Mouse (Mus musculus) splenic B cell, adult 2 months (primary cell): ENCODE measurements around the gene Zyx.

ENCODE experiments used
- DNase-seq: peaks from one replicate; pipeline ENCODE4 v3.0.0-alpha.2; 2011; ENCODE audit warnings: low read depth, low spot score
- H3K27me3 ChIP-seq: 2 replicates; pipeline ENCODE4 v1.6.1; 2012; ENCODE audit warnings: mild to moderate bottlenecking, low read length, moderate library complexity, mixed read lengths; ENCODE audit not compliant: control insufficient read depth, poor library complexity, insufficient read depth, severe bottlenecking
- H3K36me3 ChIP-seq: 2 replicates; pipeline ENCODE4 v1.6.1; 2012; ENCODE audit warnings: mild to moderate bottlenecking, low read length, moderate library complexity, mixed read lengths; ENCODE audit not compliant: control insufficient read depth, poor library complexity, insufficient read depth, severe bottlenecking

The Zyx gene

GRCm38 (mm10) chr6:42349426-42350020 is at the start of gene Zyx:
TSS of gene Zyx (plus strand) at chr6:42349630.
- no peaks in the 10 kb centered on the region for H3K27me3 ChIP-seq
- peak; percentile 80 for DNase-seq
- H3K36me3 ChIP-seq = no peaks in the 10 kb centered on the region

- Histone ChIP-seq H3K36me3 (no peaks in the 10 kb centered on the region), H3K27me3 (no peaks in the 10 kb centered on the region)
- no peak for DNase-seq
Measured at GRCm38 (mm10) chr6:42309816-42310378, 39.5 kb upstream of the Zyx start.

- Histone ChIP-seq H3K27me3 (no peaks in the 10 kb centered on the region), H3K36me3 (no peaks in the 10 kb centered on the region)
- DNase-seq = peak; percentile 17
Measured at GRCm38 (mm10) chr6:42310427-42311053, 38.9 kb upstream of the Zyx start.

GRCm38 (mm10) chr6:42318293-42318692 is 31.1 kb upstream of the Zyx start:
- Histone ChIP-seq H3K36me3 (no peaks in the 10 kb centered on the region), H3K27me3 (no peaks in the 10 kb centered on the region)
- no peak for DNase-seq

- peaks cover 4% of the 10 kb centered on the region; the same call in 1 of the 2 replicates for H3K27me3 ChIP-seq
- no peaks in the 10 kb centered on the region for H3K36me3 ChIP-seq
- no peak for DNase-seq
Measured at GRCm38 (mm10) chr6:42323371-42324066, 25.9 kb upstream of the Zyx start.

DNA sequence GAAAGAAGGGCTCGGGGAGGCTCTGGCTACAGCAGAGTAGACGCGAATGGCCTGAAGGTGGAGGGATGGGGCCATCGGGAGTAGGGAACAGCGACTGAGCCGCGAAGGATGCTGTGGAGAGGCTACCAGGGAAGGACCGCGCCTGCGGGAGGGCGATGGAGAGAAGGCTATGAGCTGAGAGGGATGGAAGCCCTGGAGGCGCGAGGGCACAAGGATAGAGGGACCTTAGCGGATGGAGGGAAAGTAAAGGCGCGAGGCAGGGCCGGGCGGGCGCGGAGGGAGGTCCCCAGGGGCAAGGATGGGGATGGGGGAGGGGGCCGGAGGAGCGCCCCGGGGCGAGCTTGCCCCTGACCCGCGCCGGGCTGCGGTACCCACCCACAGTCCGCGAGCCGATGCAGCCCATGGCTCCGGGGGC is 25.4 kb upstream of the Zyx start:
- no peak for DNase-seq
- peaks cover 4% of the 10 kb centered on the region; the same call in 1 of the 2 replicates for H3K27me3 ChIP-seq

GRCm38 (mm10) chr6:42324482-42325267 is 24.8 kb upstream of the Zyx start, which contains the start of gene Fam131b:
TSS of gene Fam131b (minus strand) at chr6:42324643.
- H3K27me3 ChIP-seq = peaks cover 4% of the 10 kb centered on the region; the same call in 1 of the 2 replicates
- H3K36me3 ChIP-seq = no peaks in the 10 kb centered on the region
- DNase-seq = peak; percentile 26

More for the DNA sequence above, 25.4 kb upstream of the Zyx start:
- H3K36me3 ChIP-seq = no peaks in the 10 kb centered on the region

DNA sequence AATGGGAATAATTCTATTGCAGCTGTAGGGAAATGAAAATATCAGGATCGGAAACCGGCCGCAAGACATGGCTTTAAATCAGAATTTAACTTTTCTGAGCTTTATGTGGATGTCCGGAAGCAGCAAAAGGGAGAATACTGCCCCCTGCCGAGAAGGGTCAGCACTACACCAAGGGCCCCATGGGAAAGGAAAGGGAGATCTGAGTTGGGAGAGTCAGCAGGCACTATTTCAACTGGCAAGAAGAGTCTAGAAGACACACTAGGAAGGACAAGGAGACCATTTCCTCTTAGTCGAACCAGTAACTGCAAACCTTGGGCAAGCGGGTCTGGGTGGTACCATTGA is 24.2 kb upstream of the Zyx start:
- H3K36me3 ChIP-seq = no peaks in the 10 kb centered on the region
- H3K27me3 ChIP-seq = peaks cover 4% of the 10 kb centered on the region; the same call in 1 of the 2 replicates
- DNase-seq = peak; percentile 83

DNA sequence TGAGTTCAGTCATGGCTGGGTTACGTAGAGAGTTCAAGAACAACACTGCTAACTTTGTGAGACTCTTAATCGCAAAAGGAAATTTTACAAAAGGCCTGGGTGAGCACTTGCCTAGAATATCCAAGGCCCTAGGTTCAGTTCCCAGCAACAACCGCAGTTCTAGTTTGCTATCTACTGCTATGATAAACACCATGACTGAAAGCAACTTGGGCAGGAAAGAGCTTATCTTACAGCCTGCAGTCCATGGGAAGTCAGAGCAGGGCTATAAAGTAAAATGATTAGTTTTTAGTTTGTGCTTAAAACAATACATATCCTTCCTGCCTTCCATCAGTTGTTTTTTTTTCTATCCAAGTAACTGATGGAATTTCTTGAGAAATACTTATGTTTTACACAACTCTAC is 22.9 kb upstream of the Zyx start:
- peaks cover 4% of the 10 kb centered on the region; the same call in 1 of the 2 replicates for H3K27me3 ChIP-seq
- no peaks in the 10 kb centered on the region for H3K36me3 ChIP-seq
- DNase-seq = no peak

- peaks cover under 1% of the 10 kb centered on the region; the same call in 1 of the 2 replicates for H3K27me3 ChIP-seq
- no peaks in the 10 kb centered on the region for H3K36me3 ChIP-seq
- DNase-seq = no peak
Measured at GRCm38 (mm10) chr6:42328757-42329156, 20.7 kb upstream of the Zyx start.

DNA sequence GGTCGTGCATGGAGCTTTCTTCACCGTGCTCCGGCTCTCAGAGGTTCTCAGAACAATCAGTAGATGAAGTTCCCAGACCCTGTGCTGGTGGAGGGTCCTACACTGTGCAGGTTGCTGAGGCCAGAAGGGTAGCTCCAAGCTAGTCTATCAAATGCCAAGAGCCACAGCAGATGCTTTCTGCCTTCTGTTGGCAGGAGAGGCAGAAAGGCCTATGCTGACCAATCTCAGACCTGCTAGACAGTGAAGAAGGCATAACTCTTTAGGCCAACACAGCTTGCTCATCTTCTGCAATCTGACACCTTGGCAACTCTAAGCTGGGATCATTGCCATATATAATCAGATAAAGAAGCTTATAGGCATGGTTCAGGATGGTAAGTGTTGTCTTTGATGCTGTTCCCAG is 19.2 kb upstream of the Zyx start:
- Histone ChIP-seq H3K36me3 (no peaks in the 10 kb centered on the region), H3K27me3 (no peaks in the 10 kb centered on the region)
- DNase-seq = no peak

DNA sequence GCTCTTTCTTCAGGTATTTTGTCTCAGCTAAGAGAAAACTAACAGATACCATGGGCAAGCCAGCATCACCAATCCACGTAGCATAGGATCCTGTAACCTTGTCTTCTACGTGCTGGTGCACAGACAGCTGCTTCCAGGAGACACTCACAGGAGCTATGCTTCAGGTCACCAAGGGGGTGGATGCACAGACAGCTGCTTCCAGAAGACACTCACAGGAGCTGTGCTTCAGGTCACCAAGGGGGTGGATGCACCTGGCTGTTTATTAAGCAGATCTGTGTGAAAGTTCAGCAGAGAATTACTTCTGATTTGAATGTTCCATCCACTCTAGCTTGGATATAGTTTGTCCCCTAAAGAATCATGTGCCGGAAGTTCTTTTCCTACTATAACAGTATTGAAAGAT is 18.5 kb upstream of the Zyx start:
- Histone ChIP-seq H3K36me3 (no peaks in the 10 kb centered on the region), H3K27me3 (no peaks in the 10 kb centered on the region)
- no peak for DNase-seq

- no peak for DNase-seq
- Histone ChIP-seq H3K36me3 (no peaks in the 10 kb centered on the region), H3K27me3 (no peaks in the 10 kb centered on the region)
Measured at GRCm38 (mm10) chr6:42339189-42339588, 10.2 kb upstream of the Zyx start.

- Histone ChIP-seq H3K36me3 (no peaks in the 10 kb centered on the region), H3K27me3 (no peaks in the 10 kb centered on the region)
- DNase-seq = no peak
Measured at GRCm38 (mm10) chr6:42339981-42340380, 9.4 kb upstream of the Zyx start.
